Mouse (Mus musculus): ENCODE results near the gene Lpar2. TPM values are rescaled to one million over a fixed set of nuclear protein-coding genes. Genes with fewer than 3 reads are reported as not detected.

Gene Lpar2
- polyA plus RNA-seq, 1 experiment, result 0.12 TPM

GRCm38 (mm10) chr8:69808094-69808863 lies 13.9 kb upstream of the Lpar2 start, which contains the start of gene Gmip:
Gmip (plus strand) TSS chr8:69808679.
- TF ChIP-seq MYOD1 (IDR thresholded peaks at IDR 0.05; ENCODE audit: control insufficient read depth in 1 of 3, insufficient read length in 2 of 3, low read depth in 2 of 3), result no peak
- TF ChIP-seq POLR2A (IDR thresholded peaks at IDR 0.05; ENCODE audit: insufficient read length, low read depth), result peak; percentile 78
- no peak for TF ChIP-seq REST (IDR thresholded peaks at IDR 0.05; ENCODE audit: insufficient read depth, insufficient read length)
- no peak for TF ChIP-seq TCF12 (IDR thresholded peaks at IDR 0.05; ENCODE audit: insufficient read depth, poor library complexity, severe bottlenecking)
- TF ChIP-seq TCF3 (IDR thresholded peaks at IDR 0.05; ENCODE audit: insufficient read length, low read depth), result no peak
- peak; percentile 97 for TF ChIP-seq POLR2AphosphoS2 (IDR thresholded peaks at IDR 0.05; ENCODE audit: insufficient read length, low read depth)
- H3K4me2 ChIP-seq (ENCODE audit: low read depth), result peak within 1 kb of the TSS; percentile 99
- no peaks in the 10 kb centered on the region for H3K79me2 ChIP-seq (ENCODE audit: control insufficient read depth, insufficient read depth)
- H3K4me3 ChIP-seq, result peak within 1 kb of the TSS; percentile 33
- H3K36me3 ChIP-seq (ENCODE audit: control insufficient read depth, insufficient read depth), result no peaks in the 10 kb centered on the region
- no peaks in the 10 kb centered on the region for H3K27me3 ChIP-seq (ENCODE audit: control insufficient read depth, insufficient read depth, insufficient read length)
- no peak within 1 kb of the TSS for H3ac ChIP-seq (ENCODE audit: control insufficient read depth, insufficient read length)

- Histone ChIP-seq H3K4me2 (ENCODE audit: low read depth) (peak overlapping the region; percentile 99), H3K27me3 (ENCODE audit: control insufficient read depth, insufficient read depth, insufficient read length) (no peaks in the 10 kb centered on the region), H3K36me3 (ENCODE audit: control insufficient read depth, insufficient read depth) (no peaks in the 10 kb centered on the region), H3K4me3 (peak overlapping the region; percentile 33), H3K79me2 (ENCODE audit: control insufficient read depth, insufficient read depth) (no peaks in the 10 kb centered on the region), H3ac (ENCODE audit: control insufficient read depth, insufficient read length) (no peak overlapping the region)
- TF ChIP-seq MAX (IDR thresholded peaks at IDR 0.05; ENCODE audit: low read depth) (no peak), TCF12 (IDR thresholded peaks at IDR 0.05; ENCODE audit: insufficient read depth, poor library complexity, severe bottlenecking) (no peak), USF1 (IDR thresholded peaks at IDR 0.05; ENCODE audit: low read depth) (no peak), SRF (IDR thresholded peaks at IDR 0.05; ENCODE audit: control insufficient read depth, insufficient read length, low read depth) (no peak), E2F4 (IDR thresholded peaks at IDR 0.05; ENCODE audit: insufficient read depth) (no peak), POLR2AphosphoS2 (IDR thresholded peaks at IDR 0.05; ENCODE audit: insufficient read length, low read depth) (no peak), CEBPB (IDR thresholded peaks at IDR 0.05; ENCODE audit: insufficient read depth, poor library complexity, severe bottlenecking) (no peak), POLR2A (IDR thresholded peaks at IDR 0.05; ENCODE audit: insufficient read length, low read depth) (no peak), MYOG (IDR thresholded peaks at IDR 0.05; ENCODE audit: control insufficient read depth in 1 of 3, insufficient read depth in 1 of 3, insufficient read length in 2 of 3, low read depth in 2 of 3) (peak in 1 of 3 experiments; percentile 45), MYOD1 (IDR thresholded peaks at IDR 0.05; ENCODE audit: control insufficient read depth in 1 of 3, insufficient read length in 2 of 3, low read depth in 2 of 3) (peak in 2 of 3 experiments; percentile 31 to 48), REST (IDR thresholded peaks at IDR 0.05; ENCODE audit: insufficient read depth, insufficient read length) (no peak), TCF3 (IDR thresholded peaks at IDR 0.05; ENCODE audit: insufficient read length, low read depth) (no peak)
Measured at GRCm38 (mm10) chr8:69808864-69809403, 13.3 kb upstream of the Lpar2 start.

GRCm38 (mm10) chr8:69809820-69810219 lies 12.4 kb upstream of the Lpar2 start:
- Histone ChIP-seq H3K4me2 (ENCODE audit: low read depth) (no peak overlapping the region), H3K79me2 (ENCODE audit: control insufficient read depth, insufficient read depth) (no peaks in the 10 kb centered on the region), H3K4me3 (peak overlapping the region; percentile 33), H3ac (ENCODE audit: control insufficient read depth, insufficient read length) (no peak overlapping the region), H3K27me3 (ENCODE audit: control insufficient read depth, insufficient read depth, insufficient read length) (no peaks in the 10 kb centered on the region), H3K36me3 (ENCODE audit: control insufficient read depth, insufficient read depth) (no peaks in the 10 kb centered on the region)
- no peak for TF ChIP-seq POLR2AphosphoS2 (IDR thresholded peaks at IDR 0.05; ENCODE audit: insufficient read length, low read depth)

- H3K27me3 ChIP-seq (ENCODE audit: control insufficient read depth, insufficient read depth, insufficient read length), result no peaks in the 10 kb centered on the region
- no peak for TF ChIP-seq USF1 (IDR thresholded peaks at IDR 0.05; ENCODE audit: low read depth)
- no peak for TF ChIP-seq MYOD1 (IDR thresholded peaks at IDR 0.05; ENCODE audit: control insufficient read depth in 1 of 3, insufficient read length in 2 of 3, low read depth in 2 of 3)
- no peak for TF ChIP-seq MYOG (IDR thresholded peaks at IDR 0.05; ENCODE audit: control insufficient read depth in 1 of 3, insufficient read depth in 1 of 3, insufficient read length in 2 of 3, low read depth in 2 of 3)
- no peak for TF ChIP-seq POLR2AphosphoS2 (IDR thresholded peaks at IDR 0.05; ENCODE audit: insufficient read length, low read depth)
- TF ChIP-seq E2F4 (IDR thresholded peaks at IDR 0.05; ENCODE audit: insufficient read depth), result no peak
- no peak for TF ChIP-seq MAX (IDR thresholded peaks at IDR 0.05; ENCODE audit: low read depth)
- no peak for TF ChIP-seq TCF3 (IDR thresholded peaks at IDR 0.05; ENCODE audit: insufficient read length, low read depth)
- TF ChIP-seq POLR2A (IDR thresholded peaks at IDR 0.05; ENCODE audit: insufficient read length, low read depth), result no peak
- no peak for TF ChIP-seq TCF12 (IDR thresholded peaks at IDR 0.05; ENCODE audit: insufficient read depth, poor library complexity, severe bottlenecking)
- no peak for TF ChIP-seq CEBPB (IDR thresholded peaks at IDR 0.05; ENCODE audit: insufficient read depth, poor library complexity, severe bottlenecking)
- no peak for TF ChIP-seq REST (IDR thresholded peaks at IDR 0.05; ENCODE audit: insufficient read depth, insufficient read length)
- H3ac ChIP-seq (ENCODE audit: control insufficient read depth, insufficient read length), result no peak overlapping the region
- H3K79me2 ChIP-seq (ENCODE audit: control insufficient read depth, insufficient read depth), result no peaks in the 10 kb centered on the region
- no peak overlapping the region for H3K4me3 ChIP-seq
- peaks cover 3% of the 10 kb centered on the region for H3K36me3 ChIP-seq (ENCODE audit: control insufficient read depth, insufficient read depth)
- H3K4me2 ChIP-seq (ENCODE audit: low read depth), result no peak overlapping the region
Measured at GRCm38 (mm10) chr8:69814881-69815280, 7.3 kb upstream of the Lpar2 start.

- H3K27me3 ChIP-seq (ENCODE audit: control insufficient read depth, insufficient read depth, insufficient read length), result no peaks in the 10 kb centered on the region
- H3K4me2 ChIP-seq (ENCODE audit: low read depth), result no peak overlapping the region
- no peak overlapping the region for H3ac ChIP-seq (ENCODE audit: control insufficient read depth, insufficient read length)
- H3K4me3 ChIP-seq, result no peak overlapping the region
- H3K79me2 ChIP-seq (ENCODE audit: control insufficient read depth, insufficient read depth), result no peaks in the 10 kb centered on the region
- TF ChIP-seq CEBPB (IDR thresholded peaks at IDR 0.05; ENCODE audit: insufficient read depth, poor library complexity, severe bottlenecking), result no peak
- TF ChIP-seq POLR2AphosphoS2 (IDR thresholded peaks at IDR 0.05; ENCODE audit: insufficient read length, low read depth), result no peak
- TF ChIP-seq MYOG (IDR thresholded peaks at IDR 0.05; ENCODE audit: control insufficient read depth in 1 of 3, insufficient read depth in 1 of 3, insufficient read length in 2 of 3, low read depth in 2 of 3), result no peak
- TF ChIP-seq REST (IDR thresholded peaks at IDR 0.05; ENCODE audit: insufficient read depth, insufficient read length), result no peak
- TF ChIP-seq TCF3 (IDR thresholded peaks at IDR 0.05; ENCODE audit: insufficient read length, low read depth), result no peak
- TF ChIP-seq MYOD1 (IDR thresholded peaks at IDR 0.05; ENCODE audit: control insufficient read depth in 1 of 3, insufficient read length in 2 of 3, low read depth in 2 of 3), result no peak
- no peak for TF ChIP-seq SRF (IDR thresholded peaks at IDR 0.05; ENCODE audit: control insufficient read depth, insufficient read length, low read depth)
- TF ChIP-seq E2F4 (IDR thresholded peaks at IDR 0.05; ENCODE audit: insufficient read depth), result no peak
- TF ChIP-seq TCF12 (IDR thresholded peaks at IDR 0.05; ENCODE audit: insufficient read depth, poor library complexity, severe bottlenecking), result no peak
- TF ChIP-seq MAX (IDR thresholded peaks at IDR 0.05; ENCODE audit: low read depth), result no peak
- no peak for TF ChIP-seq POLR2A (IDR thresholded peaks at IDR 0.05; ENCODE audit: insufficient read length, low read depth)
- no peak for TF ChIP-seq USF1 (IDR thresholded peaks at IDR 0.05; ENCODE audit: low read depth)
- peaks cover 3% of the 10 kb centered on the region for H3K36me3 ChIP-seq (ENCODE audit: control insufficient read depth, insufficient read depth)
Measured at GRCm38 (mm10) chr8:69815396-69815795, 6.8 kb upstream of the Lpar2 start.
